Mouse (Mus musculus) fat pad, adult 2 months (tissue): ENCODE results near the gene Brms1.
"Not testable (repeated sequence)": the region's sequence is repeated elsewhere in the genome, so short reads cannot be mapped to it uniquely, and the experiment has no call there.

Source experiments
- DNase-seq: peaks from one replicate; pipeline ENCODE4 v3.0.0-alpha.2; 2011; ENCODE audit warnings: low read depth, low spot score; ENCODE audit errors: extremely low read depth

Brms1 gene

GRCm38 (mm10) chr19:5040862-5041523 lies at the start of gene Brms1:
Gene Brms1 (plus strand): TSS chr19:5041354.
- DNase-seq, result no peak

- DNase-seq, result no peak
Observed at GRCm38 (mm10) chr19:4992371-4992770, 48.8 kb upstream of the Brms1 start.

GRCm38 (mm10) chr19:4992904-4993303 lies 48.2 kb upstream of the Brms1 start:
- DNase-seq, result no peak

- no peak for DNase-seq
Observed at GRCm38 (mm10) chr19:4994043-4994442, 47.1 kb upstream of the Brms1 start.

- DNase-seq, result no peak
Observed at GRCm38 (mm10) chr19:4999445-5000140, 41.6 kb upstream of the Brms1 start.

- no peak for DNase-seq
Observed at GRCm38 (mm10) chr19:5001666-5002406, 39.3 kb upstream of the Brms1 start.

GRCm38 (mm10) chr19:5003644-5004043 lies 37.5 kb upstream of the Brms1 start:
- DNase-seq, result not testable (repeated sequence)

GRCm38 (mm10) chr19:5004925-5005324 lies 36.2 kb upstream of the Brms1 start:
- DNase-seq, result no peak

- DNase-seq, result no peak
Observed at GRCm38 (mm10) chr19:5013138-5013537, 28.0 kb upstream of the Brms1 start.

GRCm38 (mm10) chr19:5014961-5015398 lies 26.2 kb upstream of the Brms1 start:
- no peak for DNase-seq

- DNase-seq, result peak; percentile 91
Observed at GRCm38 (mm10) chr19:5016221-5016742, 24.9 kb upstream of the Brms1 start.

- no peak for DNase-seq
Observed at GRCm38 (mm10) chr19:5016782-5017181, 24.4 kb upstream of the Brms1 start.

- DNase-seq, result no peak
Observed at GRCm38 (mm10) chr19:5017611-5018010, 23.5 kb upstream of the Brms1 start.

- no peak for DNase-seq
Observed at GRCm38 (mm10) chr19:5018191-5018590, 23.0 kb upstream of the Brms1 start.

- DNase-seq, result no peak
Observed at GRCm38 (mm10) chr19:5021416-5021815, 19.7 kb upstream of the Brms1 start.

- no peak for DNase-seq
Observed at GRCm38 (mm10) chr19:5023621-5024479, 17.3 kb upstream of the Brms1 start, which contains the start of gene Slc29a2. Gene Slc29a2 (plus strand): TSS chr19:5023860.

- DNase-seq, result no peak
Observed at GRCm38 (mm10) chr19:5026111-5026510, 15.0 kb upstream of the Brms1 start.

- DNase-seq, result no peak
Observed at GRCm38 (mm10) chr19:5032686-5033085, 8.5 kb upstream of the Brms1 start.

- DNase-seq, result no peak
Observed at GRCm38 (mm10) chr19:5036577-5036976, 4.6 kb upstream of the Brms1 start.
